Mouse (Mus musculus): Measurements from ENCODE around the gene Eif5b.
"Not testable (repeated sequence)": the region's sequence is repeated elsewhere in the genome, so short reads cannot be mapped to it uniquely, and the experiment has no call there.

Eif5b gene

DNA sequence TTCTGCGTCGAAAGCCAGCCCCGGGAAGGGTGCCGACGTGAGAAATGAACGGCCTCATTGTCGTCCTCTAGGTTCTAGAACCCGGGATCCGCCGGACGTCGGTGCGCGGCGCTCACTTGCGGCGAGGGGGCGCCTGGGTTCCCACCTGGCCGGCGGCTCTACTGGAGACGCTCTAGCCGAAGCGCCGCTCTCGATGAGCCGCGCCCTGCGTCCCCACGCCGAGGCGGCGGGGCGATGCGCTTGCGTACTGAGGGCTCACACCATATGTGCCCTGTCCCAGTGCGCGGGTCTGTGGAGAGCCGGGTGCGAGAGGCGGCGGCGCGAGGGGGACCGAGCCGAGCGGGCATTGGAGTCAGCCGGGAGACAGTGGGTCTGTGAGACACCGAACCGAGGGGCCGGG is at the start of gene Eif5b, which contains the start of gene Txndc9:
Gene Eif5b (plus strand): TSS at position 144 of the 400 bp plus-strand sequence.
Gene Txndc9 (minus strand): TSS at position 27 of the 400 bp plus-strand sequence.
- peak; percentile 79 for DNase-seq (ENCODE audit: low spot score)

DNA sequence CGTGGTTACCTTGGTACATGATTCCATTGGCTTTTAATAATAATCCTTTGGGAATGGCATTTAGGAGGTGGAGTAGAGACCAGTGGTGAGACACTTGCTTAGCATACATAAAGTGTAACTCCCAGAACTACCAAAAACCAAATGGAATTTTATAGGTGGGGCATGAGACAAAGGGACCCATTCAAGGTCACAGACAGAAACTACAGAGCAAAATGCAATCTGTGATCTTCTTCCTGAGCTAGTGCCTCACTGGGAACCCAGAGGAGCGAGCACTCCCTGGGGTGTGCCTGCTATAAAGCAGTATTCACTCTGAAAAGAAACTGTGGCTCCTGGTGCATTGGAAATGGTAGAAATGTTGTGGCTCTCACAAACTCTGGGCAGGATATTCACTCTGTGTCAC is 48.9 kb upstream of the Eif5b start:
- DNase-seq (ENCODE audit: low spot score) = no peak

DNA sequence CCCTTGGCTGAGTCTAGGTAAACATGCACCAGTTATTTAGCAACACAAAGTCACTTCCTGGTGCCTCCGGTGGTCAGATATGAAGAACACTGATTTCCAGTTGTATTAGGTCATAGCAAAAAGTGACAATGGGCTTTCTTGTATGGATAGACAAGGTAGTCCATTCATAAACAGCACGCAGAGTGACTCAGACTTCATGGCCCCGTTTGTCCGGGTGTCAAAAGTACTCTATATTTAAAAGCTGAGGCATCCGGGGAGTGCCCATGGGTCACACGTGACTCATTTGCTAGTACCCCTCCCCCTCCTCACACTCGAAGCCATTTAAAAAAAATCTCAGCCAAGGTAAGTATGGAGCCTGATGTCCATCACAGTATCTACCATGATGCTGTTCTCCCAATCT is 43.0 kb upstream of the Eif5b start:
- DNase-seq (ENCODE audit: low spot score) = no peak

DNA sequence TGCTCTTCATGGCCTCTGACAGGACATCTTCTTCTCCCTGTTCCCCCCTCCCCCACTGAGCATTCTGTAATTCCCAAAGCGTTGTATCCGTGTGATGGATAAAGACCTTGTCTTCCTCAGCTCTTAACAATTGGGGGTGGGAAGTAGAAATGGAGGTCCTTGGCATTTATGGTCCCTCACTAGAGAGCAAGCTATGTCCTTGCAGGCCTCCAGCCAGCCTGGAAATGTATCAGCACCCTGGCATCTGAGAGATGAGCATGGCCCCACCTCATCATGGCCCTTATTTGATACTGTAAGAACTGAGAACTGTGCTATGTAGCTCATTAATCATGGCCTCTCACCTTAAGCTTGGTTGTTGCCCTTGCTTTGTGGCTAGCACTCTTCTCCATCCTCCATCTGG is 42.6 kb upstream of the Eif5b start:
- no peak for DNase-seq (ENCODE audit: low spot score)

DNA sequence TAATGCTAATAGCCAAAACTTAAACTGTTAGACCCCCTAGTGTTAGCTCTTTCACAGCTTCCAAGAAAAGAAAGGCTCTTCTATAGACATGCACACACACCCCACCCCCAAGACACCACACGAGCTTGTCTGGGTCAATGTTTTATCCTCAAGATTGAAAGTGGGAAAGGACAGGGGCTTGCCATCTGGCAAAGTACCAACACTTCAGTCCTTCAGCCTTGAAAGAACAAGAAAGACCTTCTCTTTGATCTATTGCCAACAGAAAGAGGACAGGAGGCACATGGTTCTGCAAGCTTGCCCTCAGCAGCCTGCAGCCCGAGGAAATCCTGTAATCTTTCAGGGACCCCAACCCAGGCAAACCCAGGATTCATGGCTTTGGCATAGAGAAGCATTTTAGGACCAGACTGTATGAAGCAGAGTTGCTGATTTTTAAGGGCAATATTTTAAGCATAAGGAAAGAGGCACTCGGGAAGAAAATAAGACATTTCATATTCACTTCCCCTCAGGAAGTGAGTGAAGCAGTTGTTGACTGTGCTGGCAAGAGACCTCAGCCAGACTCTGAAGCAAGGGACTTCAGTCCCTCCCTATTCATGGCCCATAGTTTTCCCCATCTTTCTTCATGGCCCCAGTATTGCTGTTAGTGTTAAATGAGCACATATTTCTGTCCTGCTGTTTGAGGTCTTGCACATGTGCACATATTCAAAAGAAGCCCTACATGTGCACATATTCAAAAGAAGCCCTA is 40.9 kb upstream of the Eif5b start:
- DNase-seq (ENCODE audit: low spot score) = no peak

DNA sequence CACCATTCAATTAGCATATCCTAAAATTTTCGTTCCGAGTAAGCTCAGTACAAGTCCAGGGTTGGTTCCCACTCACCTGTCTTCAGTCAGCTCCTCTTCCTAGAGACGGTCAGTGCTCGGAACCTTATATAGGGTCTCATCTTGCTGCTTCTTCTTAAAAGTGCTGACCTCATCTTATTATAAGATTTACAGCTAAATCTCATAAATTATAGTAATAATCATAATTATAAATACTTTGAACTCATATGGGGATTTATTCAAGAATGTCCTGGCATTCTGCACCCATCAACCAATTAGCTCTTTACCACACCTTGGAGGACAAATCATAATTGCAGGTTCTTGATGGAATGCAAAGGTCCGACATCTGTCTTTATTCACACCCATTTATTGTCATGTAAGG is 40.2 kb upstream of the Eif5b start, which contains the start of gene Lyg1:
Gene Lyg1 (minus strand): TSS at position 101 of the 400 bp plus-strand sequence.
- no peak for DNase-seq (ENCODE audit: low spot score)

DNA sequence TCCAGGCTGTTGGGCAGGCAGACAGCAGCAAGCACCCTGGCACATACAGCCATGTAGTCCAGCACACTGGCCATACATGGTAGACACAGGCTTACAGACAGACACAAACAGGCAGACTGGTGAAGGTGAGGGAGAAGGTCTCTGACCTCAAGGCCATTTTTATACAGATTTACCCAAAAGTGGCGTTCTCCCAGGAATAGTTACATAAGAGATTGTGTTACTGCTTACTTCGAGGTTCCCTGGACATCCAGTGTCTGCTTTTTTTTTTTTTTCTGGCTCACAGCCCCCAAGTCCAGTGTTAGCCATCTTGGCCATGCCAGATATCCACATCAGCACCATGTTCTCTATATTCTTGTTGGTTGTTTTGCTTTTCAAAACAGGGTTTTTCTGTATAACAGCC is 39.3 kb upstream of the Eif5b start:
- DNase-seq (ENCODE audit: low spot score) = no peak

DNA sequence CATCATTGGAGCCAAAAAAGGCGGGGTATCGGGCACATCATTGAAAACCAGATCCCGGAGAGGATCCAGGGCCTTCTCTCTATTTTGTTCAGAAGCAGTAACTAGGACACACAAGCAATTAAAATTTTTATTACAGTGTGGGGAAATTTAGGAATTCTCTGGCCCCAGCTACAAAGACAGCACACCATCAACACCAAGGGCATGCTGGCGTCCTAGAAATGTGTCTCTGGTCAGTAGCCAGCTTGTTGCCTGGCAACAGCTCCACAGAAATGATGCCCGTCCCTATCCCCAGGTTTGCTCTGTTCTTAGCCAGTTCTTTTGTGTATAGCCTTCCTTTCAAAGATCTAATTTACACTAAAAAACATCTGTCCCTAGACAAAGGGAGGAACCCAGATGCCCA is 38.3 kb upstream of the Eif5b start:
- DNase-seq (ENCODE audit: low spot score) = no peak

DNA sequence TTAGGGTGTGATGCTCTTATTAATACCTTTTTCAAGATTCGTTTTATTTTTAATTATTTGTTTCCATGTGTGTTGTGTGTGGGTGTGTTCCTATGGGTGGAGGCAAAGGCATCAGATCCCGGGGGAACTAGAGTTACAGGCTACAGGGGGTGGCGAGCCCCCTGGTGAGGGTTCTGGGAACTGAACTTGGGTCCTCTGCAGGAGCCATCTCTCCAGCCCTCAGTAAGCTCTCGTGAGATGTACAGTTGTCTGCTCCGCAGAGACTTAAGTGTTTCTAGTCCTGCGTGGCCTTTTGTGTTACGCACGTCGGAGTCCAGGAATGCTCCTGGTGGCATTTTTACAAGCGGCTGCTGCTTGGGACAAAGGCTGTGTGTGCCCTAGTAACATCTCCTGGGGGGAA is 32.2 kb upstream of the Eif5b start:
- DNase-seq (ENCODE audit: low spot score) = no peak

DNA sequence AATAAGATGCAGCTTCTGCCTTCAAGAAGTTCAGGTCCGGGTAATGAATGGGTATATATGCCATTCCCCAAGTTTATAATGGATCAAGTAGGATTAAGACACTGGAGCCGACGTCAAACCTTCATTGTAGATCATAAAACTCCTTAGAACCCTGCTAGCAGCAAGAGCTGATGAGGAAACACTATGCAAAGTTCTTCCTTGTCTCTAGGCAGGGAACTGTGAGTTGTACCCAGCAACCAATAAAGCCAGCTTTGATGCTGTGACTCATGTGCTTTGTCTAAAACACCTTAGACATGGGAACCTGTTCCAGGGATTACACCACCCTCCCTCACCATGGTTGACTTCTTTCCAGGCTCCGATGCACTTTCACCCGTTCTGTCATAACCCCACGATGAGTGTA is 29.1 kb upstream of the Eif5b start:
- no peak for DNase-seq (ENCODE audit: low spot score)

DNA sequence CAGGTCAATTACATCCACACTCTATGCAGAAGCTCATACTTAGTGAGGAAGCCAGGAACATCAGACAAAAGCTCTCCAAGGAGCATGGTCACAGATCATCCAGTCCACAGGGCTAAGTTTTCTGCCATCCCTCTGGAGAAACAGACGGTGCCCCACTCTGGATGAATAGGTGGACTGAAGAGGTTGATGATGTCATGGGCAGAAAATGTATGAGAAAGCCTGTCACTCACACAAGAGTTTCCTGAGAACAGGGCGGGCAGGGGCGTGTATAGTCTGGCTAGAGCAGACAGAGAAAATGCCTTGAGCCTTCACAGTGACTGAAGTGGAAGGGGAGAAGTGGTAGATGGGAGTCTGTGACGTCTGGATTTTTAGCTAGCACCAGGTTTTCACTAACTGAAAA is 26.3 kb upstream of the Eif5b start:
- no peak for DNase-seq (ENCODE audit: low spot score)

DNA sequence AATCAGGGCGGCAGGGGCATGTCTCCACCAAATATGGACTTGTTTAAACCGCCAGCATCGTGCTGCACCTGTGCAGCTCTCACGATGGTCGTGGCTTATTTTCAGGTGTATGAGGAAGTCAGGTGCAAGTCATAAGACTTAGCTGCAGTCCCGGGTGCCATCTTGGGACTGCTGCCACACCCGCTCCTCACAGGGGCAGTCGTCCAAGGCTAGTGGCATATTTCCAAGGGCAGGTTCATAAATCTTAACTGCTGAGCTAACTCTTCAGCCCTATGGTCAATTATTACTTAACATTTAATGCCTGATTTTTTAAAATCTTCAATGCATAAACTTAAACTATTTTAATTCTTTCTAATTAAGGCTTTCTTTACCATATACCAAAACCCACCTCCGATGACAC is 21.1 kb upstream of the Eif5b start:
- not testable (repeated sequence) for DNase-seq (ENCODE audit: low spot score)

DNA sequence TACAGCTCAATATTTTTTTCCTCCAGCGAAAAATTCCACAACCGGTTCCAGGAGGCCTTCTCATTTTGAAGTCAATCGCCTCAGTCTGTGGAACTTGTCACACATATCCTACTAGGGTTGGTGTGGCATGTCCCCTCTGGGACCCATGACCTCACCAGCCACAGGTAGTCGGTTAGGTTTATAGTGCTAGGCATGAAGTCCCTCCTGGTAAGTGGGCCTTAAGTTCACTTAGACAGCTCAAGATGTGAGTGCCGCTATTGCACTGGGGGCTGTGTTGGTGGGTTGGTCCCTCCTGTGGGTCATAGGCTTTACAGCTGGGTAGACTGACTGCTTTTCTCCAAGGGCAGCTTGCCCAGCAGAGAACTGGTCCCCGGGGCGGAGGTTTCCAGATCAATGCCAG is 20.5 kb upstream of the Eif5b start:
- DNase-seq (ENCODE audit: low spot score) = no peak

DNA sequence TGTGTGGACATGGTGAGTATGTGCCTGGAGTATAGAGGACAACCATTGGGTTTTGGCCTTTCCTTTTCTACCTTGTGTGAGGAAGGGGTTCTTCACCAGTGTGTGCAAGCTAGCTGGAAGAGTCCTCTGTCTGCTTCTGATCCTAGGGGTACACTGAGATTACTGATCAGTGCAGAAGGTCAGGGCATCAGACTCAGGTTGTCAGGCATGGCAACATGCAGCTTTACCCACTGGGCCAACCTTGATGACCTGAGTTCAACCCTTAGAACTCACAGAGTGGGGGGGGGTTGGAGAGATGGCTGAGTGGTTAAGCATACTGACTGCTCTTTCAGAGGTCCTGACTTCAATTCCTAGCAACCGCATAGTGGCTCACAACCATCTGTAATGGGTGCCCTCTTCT is 13.5 kb upstream of the Eif5b start:
- no peak for DNase-seq (ENCODE audit: low spot score)

DNA sequence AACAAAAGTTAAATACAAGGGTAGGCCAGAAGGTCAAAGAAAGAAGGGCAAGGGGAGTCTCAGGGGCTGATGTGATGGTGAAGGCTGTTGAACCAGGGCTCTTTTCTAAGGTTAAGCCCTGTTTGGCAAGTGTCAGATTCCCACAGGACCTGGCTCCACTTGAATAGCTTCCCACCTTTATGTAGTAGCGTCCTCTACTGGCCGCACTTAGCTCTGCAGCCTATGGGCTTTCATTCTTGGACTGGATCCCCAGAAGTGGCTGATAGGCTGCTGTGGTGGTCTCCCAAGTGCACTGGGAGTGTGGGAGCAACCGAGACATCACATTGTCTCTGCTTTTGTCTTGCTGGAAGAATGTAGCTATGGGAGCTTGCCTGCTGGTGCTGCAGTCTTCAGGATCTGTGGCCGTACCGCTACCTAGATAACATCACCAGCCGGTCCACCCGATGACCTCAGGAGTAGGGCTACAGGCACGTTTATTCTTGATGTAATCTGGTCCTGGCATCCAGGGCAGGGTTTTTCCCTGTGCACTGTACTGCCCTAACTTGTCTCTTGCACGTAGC is 12.0 kb upstream of the Eif5b start:
- DNase-seq (ENCODE audit: low spot score) = no peak

DNA sequence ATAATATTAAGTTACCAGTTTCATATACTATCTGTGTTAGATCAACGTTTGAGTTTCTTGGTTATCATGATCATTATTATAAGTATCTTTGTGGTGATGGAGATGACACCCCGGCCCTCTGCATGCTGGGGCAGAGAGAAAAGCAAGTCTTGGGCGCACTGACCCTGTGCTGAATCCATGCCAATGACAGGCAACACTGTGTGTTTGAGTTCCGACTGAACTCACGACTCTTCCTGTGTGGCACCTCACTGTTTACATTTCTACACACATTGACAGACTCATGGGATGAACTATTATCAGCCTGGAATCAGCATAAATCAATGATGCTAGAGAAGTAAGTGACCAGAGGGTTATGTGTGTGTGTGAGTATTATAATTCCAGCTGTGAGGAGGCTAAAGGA is 10.0 kb upstream of the Eif5b start:
- no peak for DNase-seq (ENCODE audit: low spot score)

DNA sequence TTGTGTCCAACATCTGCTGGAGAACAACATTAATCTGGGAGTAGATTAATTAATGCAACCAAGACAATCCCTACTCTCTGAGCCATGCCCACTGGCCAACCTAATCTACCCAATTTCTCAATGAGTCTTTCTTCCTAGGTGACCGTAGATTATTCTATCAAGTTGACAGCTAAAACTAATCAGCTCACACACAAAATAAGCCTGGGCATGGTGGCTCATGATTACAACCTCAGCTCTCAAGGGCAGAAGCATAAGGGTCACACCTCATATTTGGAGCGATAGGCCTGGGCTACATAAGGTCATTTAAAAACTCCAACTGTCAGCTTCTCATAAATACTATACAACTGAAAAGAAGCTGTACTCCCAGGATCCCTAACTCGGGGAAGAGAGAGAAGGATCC is 1.6 kb upstream of the Eif5b start:
- DNase-seq (ENCODE audit: low spot score) = no peak

DNA sequence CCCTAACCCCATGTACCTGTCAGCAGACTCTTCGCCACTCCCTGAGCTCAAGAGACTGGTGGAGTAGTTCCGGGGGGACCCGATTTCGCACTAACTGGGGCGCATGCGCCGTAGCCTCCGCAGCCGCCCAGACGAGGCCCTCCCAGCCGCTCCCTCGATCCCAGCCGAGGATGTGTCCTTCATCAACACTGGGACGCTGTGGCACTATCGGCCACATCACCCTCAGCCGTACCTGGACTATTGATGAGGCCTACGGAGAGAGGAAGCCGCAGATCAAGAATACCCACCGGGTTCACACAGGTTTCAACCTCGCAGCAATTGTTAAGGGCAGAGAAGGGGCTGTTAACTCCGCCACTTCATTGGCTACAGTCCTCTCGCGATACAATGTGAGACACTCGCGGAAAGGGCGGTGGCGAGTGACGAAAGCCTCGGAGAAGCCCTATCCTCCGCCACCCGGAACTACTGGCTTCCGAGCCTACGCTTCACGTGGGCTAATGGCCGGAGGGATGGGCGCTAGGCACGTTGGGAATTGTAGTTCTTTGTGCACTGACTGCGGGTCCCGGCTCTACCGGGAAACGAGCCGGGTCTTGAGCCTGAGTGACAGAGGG is 829 bp upstream of the Eif5b start:
- peak; percentile 82 for DNase-seq (ENCODE audit: low spot score)

DNA sequence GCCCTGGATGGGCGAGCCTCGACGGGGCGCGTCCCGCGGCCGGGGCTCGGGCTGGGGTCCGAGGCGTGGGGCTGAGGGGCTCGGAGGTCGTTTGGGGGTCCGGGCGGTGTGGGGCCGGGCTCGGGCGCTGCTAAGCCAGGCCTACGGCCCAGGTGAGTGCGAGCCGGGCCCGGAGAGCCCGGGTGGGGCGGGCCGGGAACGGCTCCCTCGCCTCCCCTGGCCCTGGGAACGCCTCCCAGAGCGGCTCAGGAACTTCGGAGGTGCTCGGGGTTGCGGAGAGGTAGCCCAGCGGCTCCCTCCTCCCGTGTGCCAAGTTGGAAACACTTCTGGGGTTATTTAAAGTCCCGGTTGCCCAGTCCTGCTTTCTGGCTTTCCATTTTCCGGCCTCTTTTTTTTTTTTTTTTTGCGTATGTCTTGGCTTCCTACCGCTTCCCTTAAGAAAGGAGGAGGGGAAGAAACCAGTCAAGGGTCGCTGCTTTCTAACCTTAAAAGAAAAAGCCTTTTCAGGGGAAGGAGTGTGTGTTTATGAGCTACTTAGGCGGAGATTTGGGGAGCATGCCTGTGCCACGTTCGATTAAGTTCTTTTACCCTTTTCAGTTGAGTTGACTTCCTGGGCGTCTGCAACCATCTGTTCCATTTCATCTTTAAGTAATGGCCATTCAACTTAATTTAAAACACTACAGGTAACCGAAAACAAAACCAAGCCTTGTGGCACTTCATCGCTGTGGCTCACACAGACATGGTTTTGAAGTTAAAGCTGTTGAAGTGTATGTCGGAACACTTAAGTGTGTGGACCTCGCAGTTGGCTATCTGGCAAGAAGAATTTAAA is 775 bp downstream of the Eif5b start:
- no peak for DNase-seq (ENCODE audit: low spot score)

DNA sequence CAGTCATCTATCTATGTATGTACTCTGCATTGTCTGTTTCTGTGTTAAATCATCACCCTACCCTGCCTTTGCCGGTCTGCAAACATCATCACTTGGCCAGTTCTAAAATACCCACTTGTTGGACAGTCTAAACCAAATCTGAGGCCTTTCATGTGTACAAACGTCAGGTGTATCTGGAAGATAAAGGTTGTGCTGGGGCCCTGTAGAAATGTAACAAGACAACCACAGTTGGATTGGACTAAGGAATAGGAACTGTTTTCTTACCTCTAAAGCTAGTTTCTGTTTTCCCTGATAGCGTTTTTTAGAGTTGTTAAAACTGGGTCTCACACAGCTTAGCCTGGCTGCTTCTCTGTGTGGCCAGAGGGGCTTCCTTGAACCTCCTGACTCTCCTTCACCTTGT is 1.7 kb downstream of the Eif5b start:
- no peak for DNase-seq (ENCODE audit: low spot score)

DNA sequence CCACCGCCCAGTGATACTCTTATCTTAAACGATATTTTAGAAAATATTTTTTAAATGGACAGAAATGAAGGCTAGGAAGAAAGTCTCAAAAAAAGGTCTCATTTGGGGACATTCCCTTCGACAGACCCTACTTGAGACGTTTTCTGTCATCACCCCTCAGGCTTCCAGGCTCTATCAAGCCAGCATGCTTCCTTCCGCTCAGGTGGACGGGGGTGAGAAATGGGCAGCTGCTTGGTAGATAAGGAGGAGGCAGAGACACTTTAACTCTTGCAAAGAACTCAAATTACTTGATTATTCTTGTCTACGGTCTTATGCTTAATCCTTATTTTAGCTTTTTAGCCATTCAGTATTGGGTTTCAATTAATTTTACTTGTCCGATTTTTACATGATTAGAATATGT is 3.0 kb downstream of the Eif5b start:
- DNase-seq (ENCODE audit: low spot score) = no peak

DNA sequence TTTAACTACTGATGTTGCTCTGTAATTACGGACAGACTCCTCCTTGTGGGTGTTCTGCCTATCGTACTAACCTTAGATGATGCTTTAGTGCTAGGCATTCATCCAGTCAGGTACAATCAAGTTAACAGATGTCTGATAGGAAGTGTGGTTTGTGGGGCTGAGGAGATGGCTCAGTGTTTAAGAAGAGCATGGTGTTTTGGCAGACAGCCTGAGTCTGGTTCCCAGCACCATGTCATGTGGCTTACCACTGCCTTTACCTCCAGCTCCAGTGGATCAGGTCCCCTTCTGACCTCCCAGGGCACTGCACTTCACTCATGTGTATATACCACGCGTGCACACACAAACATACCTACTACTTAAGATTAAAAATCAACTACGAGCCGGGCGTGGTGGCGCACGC is 4.1 kb downstream of the Eif5b start:
- DNase-seq (ENCODE audit: low spot score) = no peak

DNA sequence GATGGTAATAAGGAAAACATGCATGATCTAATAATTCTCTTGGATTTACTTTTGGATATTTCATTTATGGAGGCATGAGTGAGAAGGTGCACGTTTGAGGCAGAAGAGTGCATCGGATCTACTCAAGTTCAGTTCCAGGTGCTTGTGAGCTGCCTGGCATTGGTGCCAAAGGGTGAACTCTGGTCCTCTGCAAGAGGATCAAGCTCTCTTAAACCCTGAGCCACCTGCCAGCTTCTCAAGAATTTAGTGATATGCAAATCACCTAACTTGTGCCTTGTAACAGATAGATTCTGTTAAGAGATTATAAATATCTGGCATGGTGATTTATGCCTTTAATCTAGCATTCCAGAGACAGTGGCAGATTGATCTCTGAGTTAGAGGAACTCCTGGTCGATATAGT is 5.2 kb downstream of the Eif5b start:
- DNase-seq (ENCODE audit: low spot score) = no peak

All from ovary, postnatal 10 days (tissue).